Mouse (Mus musculus): ENCODE results near the gene Rab4b.

DNA sequence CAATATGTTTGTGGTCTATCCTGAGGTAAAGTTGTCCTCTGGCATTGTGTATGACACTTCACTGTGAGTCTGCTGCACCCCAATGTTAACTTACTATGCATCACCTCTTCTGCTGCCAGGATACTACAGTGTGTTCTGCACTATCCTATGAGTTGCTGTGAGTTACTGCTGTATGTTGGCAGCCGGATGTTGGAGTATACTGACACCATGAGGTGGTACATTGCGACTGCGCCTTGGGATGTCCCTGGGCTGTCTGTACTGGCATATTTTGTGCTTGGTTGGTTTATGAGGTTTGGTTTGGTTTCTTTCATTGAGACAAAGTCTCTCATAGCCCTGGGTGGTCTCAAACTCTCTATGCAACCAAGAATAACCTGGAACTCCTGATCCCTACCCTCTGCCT, 50.5 kb downstream of the Rab4b start:
- TF ChIP-seq CTCF (IDR thresholded peaks at IDR 0.05; ENCODE audit: insufficient read depth, low read length): peak; percentile 65
- no peak; the same call in 1 of the 2 replicates for TF ChIP-seq POLR2A (IDR thresholded peaks at IDR 0.05; ENCODE audit: borderline replicate concordance, extremely low read depth, low read depth, low read length)
